Mouse (Mus musculus) embryonic facial prominence, embryonic 14.5 days (tissue): ENCODE results near the gene Zfp57. TPM values are rescaled to one million over a fixed set of nuclear protein-coding genes. Genes with fewer than 3 reads are reported as not detected.

Source experiments
- ATAC-seq: fragments of 200-750 bp; cut with Nextera tagmentation; 2 replicates; pipeline ENCODE4 v1.8.0; 2017; ENCODE audit warnings: low read depth, moderate number of reproducible peaks, moderate TSS enrichment
- DNase-seq: peaks from one replicate; pipeline ENCODE4 v3.0.0-alpha.2; 2015; ENCODE audit warnings: low spot score
- H3K27ac ChIP-seq: fragments of 300-500 bp; sonication (generic); replicated peaks from 2 replicates; pipeline ENCODE4 v1.5.1; 2014; ENCODE audit warnings: low read depth, mild to moderate bottlenecking, low read length, moderate library complexity
- H3K27me3 ChIP-seq: fragments of 300-500 bp; sonication (generic); replicated peaks from 2 replicates; pipeline ENCODE4 v1.6.1; 2014; ENCODE audit warnings: low read length; ENCODE audit not compliant: control insufficient read depth, insufficient read depth
- H3K36me3 ChIP-seq: fragments of 300-500 bp; sonication (generic); 2 replicates; pipeline ENCODE4 v1.6.1; 2014; ENCODE audit warnings: low read length, mixed read lengths; ENCODE audit not compliant: control insufficient read depth, insufficient read depth
- H3K4me1 ChIP-seq: fragments of 300-500 bp; sonication (generic); 2 replicates; pipeline ENCODE4 v1.6.1; 2014; ENCODE audit warnings: antibody characterized with exemption, low read length; ENCODE audit not compliant: control insufficient read depth, insufficient read depth
- H3K4me2 ChIP-seq: fragments of 300-500 bp; sonication (generic); 2 replicates; pipeline ENCODE4 v1.6.1; 2014; ENCODE audit warnings: low read depth, mild to moderate bottlenecking, low read length, moderate library complexity, mixed read lengths
- H3K4me3 ChIP-seq: fragments of 300-500 bp; sonication (generic); 2 replicates; pipeline ENCODE4 v1.5.1; 2014; ENCODE audit warnings: low read depth, mild to moderate bottlenecking, low read length
- H3K9ac ChIP-seq: fragments of 300-500 bp; sonication (generic); 2 replicates; pipeline ENCODE4 v1.6.1; 2014; ENCODE audit warnings: low read depth, mild to moderate bottlenecking, low read length, moderate library complexity, mixed read lengths
- H3K9me3 ChIP-seq: fragments of 300-500 bp; sonication (generic); 2 replicates; pipeline ENCODE4 v1.6.1; 2016; ENCODE audit warnings: low read length; ENCODE audit not compliant: control insufficient read depth
- WGBS: fragments of 180-500 bp; shearing (Covaris S2); extraction: QIAGEN DNeasy Blood & Tissue Kit; methylation state at CpG from one replicate; pipeline ENCODE4 v1.1.7; 2014; 5-methylcytosine and 5-hydroxymethylcytosine counted together
- polyA plus RNA-seq: library from polyadenylated mRNA; unstranded; fragments of >200 nt; fragmentation: Nextera tagmentation; extraction: Ambion mirVana; gene quantifications from 2 replicates; pipeline ENCODE4 v1.2.1, GENCODE M21; 2014

Zfp57 gene
- polyA plus RNA-seq, 1 experiment from 2014 or later, result 45.5 TPM

GRCm38 (mm10) chr17:37022628-37023576, 21.9 kb downstream of the Zfp57 start, which contains the start of gene Mog:
Mog (minus strand) TSS chr17:37023398.
- Histone ChIP-seq H3K4me3 (no peak within 1 kb of the TSS), H3K36me3 (no peaks in the 10 kb centered on the region), H3K27me3 (no peaks in the 10 kb centered on the region), H3K27ac (no peak within 1 kb of the TSS), H3K4me1 (no peaks in the 10 kb centered on the region), H3K9ac (no peak within 1 kb of the TSS; the same call in 1 of the 2 replicates), H3K4me2 (no peak within 1 kb of the TSS), H3K9me3 (no peaks in the 10 kb centered on the region)
- DNase-seq (no peak), ATAC-seq (no peak)
- 67% methylated on average over 8 of the region's 9 CpGs for WGBS

- no peak overlapping the region for H3K4me3 ChIP-seq
- ATAC-seq, result no peak
- no peak for DNase-seq
- no peaks in the 10 kb centered on the region for H3K27me3 ChIP-seq
- WGBS, result 83% methylated on average over 2 of the region's 2 CpGs
- H3K27ac ChIP-seq, result no peak overlapping the region
- no peak overlapping the region for H3K4me2 ChIP-seq
- H3K9ac ChIP-seq, result no peak overlapping the region
- no peaks in the 10 kb centered on the region for H3K9me3 ChIP-seq
- 0 out of 2 replicates have a peak, but pooled peaks cover 3% of the 10 kb centered on the region for H3K4me1 ChIP-seq
- no peaks in the 10 kb centered on the region for H3K36me3 ChIP-seq
These were observed 25.5 kb downstream of the Zfp57 start for GRCm38 (mm10) chr17:37026425-37026824.

GRCm38 (mm10) chr17:37027486-37027885, 26.5 kb downstream of the Zfp57 start:
- no peak for ATAC-seq
- H3K36me3 ChIP-seq, result no peaks in the 10 kb centered on the region
- H3K27ac ChIP-seq, result peak overlapping the region; percentile 98
- 95% methylated on average over 4 of the region's 4 CpGs for WGBS
- H3K27me3 ChIP-seq, result no peaks in the 10 kb centered on the region
- H3K9me3 ChIP-seq, result no peaks in the 10 kb centered on the region
- no peak overlapping the region for H3K4me2 ChIP-seq
- H3K9ac ChIP-seq, result no peak overlapping the region
- no peak for DNase-seq
- no peak overlapping the region for H3K4me3 ChIP-seq
- H3K4me1 ChIP-seq, result 0 out of 2 replicates have a peak, but pooled peaks cover 3% of the 10 kb centered on the region

GRCm38 (mm10) chr17:37028212-37028611, 27.2 kb downstream of the Zfp57 start:
- H3K9me3 ChIP-seq, result no peaks in the 10 kb centered on the region
- H3K4me3 ChIP-seq, result peak overlapping the region; percentile 42
- H3K4me1 ChIP-seq, result 0 out of 2 replicates have a peak, but pooled peaks cover 3% of the 10 kb centered on the region
- H3K4me2 ChIP-seq, result peak overlapping the region; percentile 60
- 3% methylated on average over 10 of the region's 10 CpGs for WGBS
- DNase-seq (peak; percentile 53), ATAC-seq (peak; percentile 34)
- peak overlapping the region; percentile 53 for H3K9ac ChIP-seq
- H3K36me3 ChIP-seq, result no peaks in the 10 kb centered on the region
- peak overlapping the region; percentile 98 for H3K27ac ChIP-seq
- H3K27me3 ChIP-seq, result no peaks in the 10 kb centered on the region

- peak; percentile 98 for DNase-seq
- 0% methylated on average over 14 of the region's 14 CpGs for WGBS
These were observed 27.7 kb downstream of the Zfp57 start for GRCm38 (mm10) chr17:37028683-37029120.

GRCm38 (mm10) chr17:37029162-37029561, 28.2 kb downstream of the Zfp57 start:
- peak; percentile 7; the same call in 1 of the 2 replicates for ATAC-seq
- Histone ChIP-seq H3K4me3 (peak overlapping the region; percentile 42), H3K9ac (peak overlapping the region; percentile 53; the same call in 1 of the 2 replicates), H3K9me3 (no peaks in the 10 kb centered on the region), H3K4me2 (peak overlapping the region; percentile 60), H3K27me3 (no peaks in the 10 kb centered on the region), H3K36me3 (no peaks in the 10 kb centered on the region), H3K4me1 (0 out of 2 replicates have a peak, but pooled peaks cover 3% of the 10 kb centered on the region), H3K27ac (peak overlapping the region; percentile 98)
- 67% methylated on average over 8 of the region's 8 CpGs for WGBS
- no peak for DNase-seq

More at GRCm38 (mm10) chr17:37028683-37029120, 27.7 kb downstream of the Zfp57 start:
- H3K9ac ChIP-seq, result peak overlapping the region; percentile 53
- 0 out of 2 replicates have a peak, but pooled peaks cover 3% of the 10 kb centered on the region for H3K4me1 ChIP-seq
- no peaks in the 10 kb centered on the region for H3K36me3 ChIP-seq
- ATAC-seq, result peak; percentile 98
- no peaks in the 10 kb centered on the region for H3K9me3 ChIP-seq
- peak overlapping the region; percentile 42 for H3K4me3 ChIP-seq
- H3K27me3 ChIP-seq, result no peaks in the 10 kb centered on the region
- peak overlapping the region; percentile 98 for H3K27ac ChIP-seq
- H3K4me2 ChIP-seq, result peak overlapping the region; percentile 60

- Histone ChIP-seq H3K27me3 (no peaks in the 10 kb centered on the region), H3K9ac (no peak overlapping the region), H3K27ac (no peak overlapping the region), H3K36me3 (no peaks in the 10 kb centered on the region), H3K4me1 (no peaks in the 10 kb centered on the region), H3K9me3 (no peaks in the 10 kb centered on the region), H3K4me3 (no peak overlapping the region), H3K4me2 (no peak overlapping the region)
- 61% methylated on average over 2 of the region's 2 CpGs for WGBS
- ATAC-seq (0 out of 2 replicates have a peak, but pooled peaks have one; percentile 44), DNase-seq (peak; percentile 32)
These were observed 38.3 kb downstream of the Zfp57 start for GRCm38 (mm10) chr17:37039127-37039894.

GRCm38 (mm10) chr17:37044651-37045244, 43.8 kb downstream of the Zfp57 start:
- H3K4me2 ChIP-seq, result peak overlapping the region; percentile 88
- ATAC-seq (no peak), DNase-seq (no peak)
- no peak overlapping the region for H3K27ac ChIP-seq
- H3K27me3 ChIP-seq, result no peaks in the 10 kb centered on the region; the same call in 1 of the 2 replicates
- H3K9me3 ChIP-seq, result no peaks in the 10 kb centered on the region
- no peaks in the 10 kb centered on the region for H3K36me3 ChIP-seq
- peak overlapping the region; percentile 72 for H3K4me3 ChIP-seq
- H3K9ac ChIP-seq, result peak overlapping the region; percentile 90; the same call in 1 of the 2 replicates
- WGBS, result 60% methylated on average over 7 of the region's 7 CpGs
- peaks cover 18% of the 10 kb centered on the region for H3K4me1 ChIP-seq
